Mouse (Mus musculus): Measurements from ENCODE around the gene Pwwp2a.

Gene Pwwp2a

DNA sequence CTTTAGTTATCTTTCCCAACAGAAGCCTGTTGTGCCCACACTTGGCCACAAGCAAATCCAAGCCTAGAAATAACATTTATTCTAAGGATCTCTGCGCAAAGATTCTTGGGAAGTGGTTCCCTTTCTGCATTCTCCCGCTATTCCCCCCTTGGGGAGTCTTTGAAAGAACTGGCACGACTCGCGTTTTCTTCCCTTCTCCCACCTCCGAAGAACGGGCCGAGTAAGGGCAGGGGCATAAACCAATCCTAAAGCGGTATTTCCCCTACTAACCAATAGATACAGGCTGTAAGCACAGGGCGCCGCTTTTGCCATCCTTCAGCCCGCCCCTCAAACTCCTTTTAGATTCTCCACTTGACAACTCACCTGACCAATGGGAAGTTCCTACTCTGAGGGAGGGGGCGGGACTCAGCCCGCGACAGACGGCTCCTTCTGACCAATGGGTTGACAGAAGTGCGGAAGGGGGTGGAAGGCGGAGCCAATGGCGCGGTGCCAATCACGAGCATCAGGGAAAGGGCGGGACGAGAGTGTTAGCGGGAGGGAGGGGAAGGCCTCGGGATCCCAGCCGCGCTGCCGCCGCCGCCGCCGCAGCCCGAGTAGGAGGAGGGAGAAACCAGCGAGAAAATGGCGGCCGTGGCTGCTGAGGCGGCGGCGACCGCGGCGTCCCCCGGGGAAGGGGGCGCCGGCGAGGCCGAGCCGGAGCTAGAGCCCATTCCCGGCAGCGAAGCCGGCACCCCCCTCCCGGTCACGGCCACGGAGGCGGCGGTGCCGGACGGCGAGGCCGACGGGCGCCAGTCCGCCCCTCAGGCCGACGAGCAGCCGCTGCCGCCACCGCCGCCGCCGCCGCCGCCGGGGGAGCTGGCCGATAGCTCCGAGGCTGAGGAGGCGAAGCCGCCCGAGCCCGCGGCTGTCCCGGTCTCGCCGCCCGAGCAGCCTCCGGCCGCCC is at the start of gene Pwwp2a:
Pwwp2a (plus strand) TSS at position 527 of the 943 bp plus-strand sequence.
- DNase-seq (ENCODE audit: low spot score) = peak; percentile 98

GRCm38 (mm10) chr11:43632566-43632965 is 49.2 kb upstream of the Pwwp2a start:
- DNase-seq (ENCODE audit: low spot score) = no peak

DNA sequence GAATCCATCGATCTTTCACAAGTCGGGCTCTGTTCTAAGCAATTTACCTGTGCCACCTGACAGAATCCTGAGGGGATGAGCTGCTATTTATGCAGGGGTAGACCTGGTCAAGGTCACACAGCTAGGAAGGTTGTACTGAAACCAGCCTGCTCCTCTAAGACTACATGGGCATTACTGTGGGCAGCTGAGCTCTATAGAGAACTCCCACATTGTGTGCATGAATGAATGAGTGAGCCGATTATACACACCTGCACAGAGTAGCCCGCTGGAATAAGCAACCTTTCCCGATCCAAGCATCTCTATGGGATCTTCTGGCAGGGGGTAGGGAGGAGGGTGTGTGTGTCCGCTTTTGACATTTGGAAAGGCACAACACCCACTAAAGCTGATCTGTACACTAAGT is 48.6 kb upstream of the Pwwp2a start:
- no peak for DNase-seq (ENCODE audit: low spot score)

GRCm38 (mm10) chr11:43633658-43634401 is 48.0 kb upstream of the Pwwp2a start:
- DNase-seq (ENCODE audit: low spot score) = peak; percentile 26

DNA sequence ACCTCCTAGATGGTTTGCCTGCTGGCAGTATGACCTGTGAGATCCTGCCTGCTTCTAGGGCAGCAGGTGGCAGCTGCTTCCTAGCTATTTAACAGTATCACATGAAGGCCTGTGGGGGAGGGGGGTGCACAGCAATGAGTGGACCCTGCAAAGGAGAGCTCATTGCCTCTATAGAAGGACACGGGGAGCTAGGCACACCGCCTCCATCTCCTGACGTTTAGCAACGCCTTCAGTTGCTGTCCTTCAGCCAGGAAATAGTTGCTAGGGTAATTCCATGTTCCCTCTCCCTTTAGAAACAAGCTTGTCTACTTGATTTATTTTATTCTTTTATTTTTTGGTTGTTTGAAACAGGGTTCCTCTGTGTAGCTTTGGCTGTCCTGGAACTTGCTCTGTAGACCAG is 45.0 kb upstream of the Pwwp2a start:
- DNase-seq (ENCODE audit: low spot score) = no peak

DNA sequence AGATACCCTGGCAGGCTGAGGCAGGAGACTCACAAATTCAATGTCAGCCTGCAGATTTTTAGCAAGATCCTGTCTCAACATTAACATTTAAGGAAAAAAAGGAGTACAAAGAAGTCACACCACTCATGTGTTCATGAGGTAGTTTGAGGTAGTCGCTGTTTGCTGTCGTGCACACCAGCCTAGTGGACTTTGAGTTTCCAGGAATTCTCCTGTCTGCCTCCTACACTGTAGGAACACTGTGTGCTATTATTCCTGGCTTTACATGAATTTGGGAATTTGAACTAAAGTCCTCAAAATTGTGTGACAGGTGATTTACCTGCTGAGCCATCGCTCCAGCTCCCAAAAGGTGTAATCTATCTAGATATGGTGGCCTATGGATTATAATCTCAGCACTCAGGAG is 43.3 kb upstream of the Pwwp2a start:
- no peak for DNase-seq (ENCODE audit: low spot score)

DNA sequence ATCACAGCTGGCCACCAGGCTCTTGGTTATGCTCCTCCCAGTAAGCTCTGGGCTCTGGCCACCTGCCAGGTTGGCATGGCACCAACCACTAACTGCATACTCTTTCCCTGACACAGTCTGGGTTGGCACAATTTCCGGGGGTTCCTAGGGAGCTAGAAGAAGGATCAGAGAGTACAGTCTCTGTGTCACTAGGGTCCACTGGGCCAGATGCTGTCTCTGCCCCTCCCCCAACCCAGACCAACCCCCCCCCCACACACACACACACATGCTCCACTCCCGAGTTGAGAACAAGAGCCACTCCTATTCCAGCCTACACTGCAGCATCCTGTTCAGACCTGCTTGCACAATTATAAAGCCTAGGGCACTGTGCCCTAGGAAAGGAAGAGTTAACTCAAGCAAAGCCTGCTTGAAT is 38.6 kb upstream of the Pwwp2a start:
- peak; percentile 35 for DNase-seq (ENCODE audit: low spot score)

DNA sequence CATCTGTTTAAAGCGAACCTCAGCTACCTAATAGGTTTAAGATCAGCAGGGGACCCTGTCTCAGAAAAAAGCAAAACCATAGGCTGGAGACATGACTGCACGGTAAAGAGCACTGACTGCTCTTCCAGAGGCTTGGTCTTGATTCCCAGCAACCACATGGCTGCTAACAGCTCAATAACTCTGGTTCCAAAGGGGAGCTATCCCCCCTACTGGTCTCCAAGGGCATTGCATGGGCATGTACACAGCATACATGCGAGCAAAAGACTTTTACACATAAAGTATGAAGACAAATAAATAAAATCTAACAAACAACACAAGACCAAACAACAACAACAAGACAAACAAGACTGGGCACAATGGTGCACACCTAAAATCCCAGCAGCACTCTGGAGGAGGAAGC is 36.5 kb upstream of the Pwwp2a start:
- DNase-seq (ENCODE audit: low spot score) = no peak

- DNase-seq (ENCODE audit: low spot score) = no peak
Measured at GRCm38 (mm10) chr11:43653051-43653475, 28.7 kb upstream of the Pwwp2a start.

DNA sequence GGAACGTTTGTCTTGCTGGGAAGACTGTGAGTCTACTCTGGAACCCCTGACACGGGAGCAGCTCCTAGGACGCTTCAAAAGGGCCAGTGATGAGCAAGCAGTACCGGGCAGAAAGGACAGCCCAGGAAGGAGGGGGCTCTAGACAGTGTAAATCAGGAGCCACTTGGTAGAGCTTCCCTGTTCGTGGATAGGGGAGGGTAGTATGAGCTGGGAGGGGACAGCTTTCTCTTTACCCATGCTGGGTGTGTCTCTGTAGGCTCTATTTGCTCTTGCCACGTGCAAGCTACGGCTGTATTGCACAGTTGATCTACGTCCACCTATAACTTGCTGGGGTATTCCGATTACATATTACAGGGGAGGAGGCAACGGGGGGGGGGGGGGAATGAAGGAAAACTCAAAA is 25.3 kb upstream of the Pwwp2a start:
- DNase-seq (ENCODE audit: low spot score) = no peak

DNA sequence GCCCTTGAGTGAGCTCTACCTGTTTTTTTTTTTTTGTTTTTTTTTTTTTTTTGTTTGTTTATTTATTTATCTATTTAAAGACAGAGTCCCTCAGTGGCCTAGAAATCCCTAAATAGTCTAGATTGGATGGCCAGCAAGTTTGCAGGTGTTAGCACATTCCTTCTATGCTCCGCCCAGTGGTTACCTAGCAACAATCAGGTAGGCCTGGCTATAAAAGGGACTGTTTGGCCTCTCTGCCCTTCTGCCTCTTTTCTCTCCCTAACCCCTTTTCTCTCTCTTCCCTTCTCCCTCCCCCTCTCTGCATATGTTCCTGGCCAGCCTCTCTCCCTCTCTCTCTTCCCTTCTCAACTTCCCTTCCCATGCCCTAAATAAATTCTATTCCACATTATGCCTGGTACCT is 23.8 kb upstream of the Pwwp2a start:
- DNase-seq (ENCODE audit: low spot score) = no peak

DNA sequence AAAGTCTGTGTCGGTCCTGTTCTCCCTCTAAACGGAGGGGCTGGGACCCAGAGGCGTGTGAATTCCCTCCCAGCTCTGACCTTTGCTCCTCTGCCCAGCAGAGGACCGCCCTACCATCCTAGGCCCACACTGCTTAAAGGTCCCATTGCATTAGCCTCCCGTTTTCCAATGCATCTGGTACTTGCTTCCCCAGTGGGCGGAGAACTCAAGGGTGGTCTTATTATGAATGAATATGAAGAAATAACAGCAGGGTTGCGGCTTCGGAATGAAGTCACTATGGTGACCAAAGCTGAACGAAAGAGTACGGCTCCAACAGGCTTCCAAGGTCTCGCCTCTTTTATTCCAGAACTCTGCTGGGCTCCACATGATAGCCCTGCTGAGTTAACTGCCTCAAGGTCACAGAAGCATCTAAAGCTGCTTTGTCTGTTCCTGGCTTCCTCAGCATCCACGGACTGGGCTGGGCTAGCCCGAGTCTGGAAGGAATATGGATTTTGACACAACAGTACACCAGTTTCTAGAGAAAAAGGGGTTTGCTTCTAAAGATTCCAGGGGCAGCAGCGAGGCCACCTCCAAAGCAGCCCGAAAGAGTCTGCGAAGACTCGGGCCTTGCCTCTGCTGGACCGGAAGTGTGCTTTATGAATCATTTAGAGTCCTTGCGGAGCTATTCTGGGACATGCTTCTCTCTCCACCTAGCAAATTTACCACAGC is 14.6 kb upstream of the Pwwp2a start:
- no peak for DNase-seq (ENCODE audit: low spot score)

DNA sequence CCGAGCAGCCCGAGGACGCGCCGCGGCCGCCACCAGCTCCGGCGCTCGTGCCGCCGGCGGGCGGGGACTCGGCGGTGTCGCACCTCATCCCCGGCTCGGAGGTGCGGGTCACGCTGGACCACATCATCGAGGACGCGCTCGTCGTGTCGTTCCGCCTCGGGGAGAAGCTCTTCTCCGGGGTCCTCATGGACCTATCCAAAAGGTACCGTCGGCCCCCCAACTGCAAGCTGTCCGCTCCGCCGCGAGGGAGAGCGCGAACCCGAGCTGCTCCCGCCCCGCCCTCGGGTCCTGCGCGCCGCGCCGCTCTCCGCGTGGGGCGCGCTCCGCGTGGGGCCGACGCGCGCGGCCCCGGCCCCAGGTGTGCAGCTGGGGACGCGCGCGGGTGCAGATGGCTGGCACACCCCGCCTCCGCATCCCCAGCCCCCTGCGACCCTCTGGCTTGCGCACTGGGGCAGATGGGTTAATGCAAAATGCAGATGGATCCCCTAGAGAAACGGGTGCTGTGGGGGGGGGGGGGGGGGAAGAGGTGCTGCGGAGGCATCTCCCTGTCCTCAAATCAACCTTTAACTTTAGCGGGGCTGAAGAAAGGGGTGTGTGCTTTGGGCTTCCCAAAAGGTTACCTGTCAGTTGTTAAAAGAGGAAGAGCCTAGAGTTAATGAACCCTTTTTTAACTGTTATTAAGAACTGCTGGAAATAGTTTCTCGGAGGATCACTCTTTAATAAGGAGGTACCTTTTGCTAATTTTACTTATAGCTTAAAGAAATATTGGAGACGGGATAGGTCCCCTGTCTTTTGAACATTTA is 818 bp downstream of the Pwwp2a start:
- peak; percentile 14 for DNase-seq (ENCODE audit: low spot score)

- no peak for DNase-seq (ENCODE audit: low spot score)
Measured at GRCm38 (mm10) chr11:43688850-43689249, 7.1 kb downstream of the Pwwp2a start.

- no peak for DNase-seq (ENCODE audit: low spot score)
Measured at GRCm38 (mm10) chr11:43696623-43697022, 14.8 kb downstream of the Pwwp2a start.

GRCm38 (mm10) chr11:43698621-43699020 is 16.8 kb downstream of the Pwwp2a start:
- no peak for DNase-seq (ENCODE audit: low spot score)

DNA sequence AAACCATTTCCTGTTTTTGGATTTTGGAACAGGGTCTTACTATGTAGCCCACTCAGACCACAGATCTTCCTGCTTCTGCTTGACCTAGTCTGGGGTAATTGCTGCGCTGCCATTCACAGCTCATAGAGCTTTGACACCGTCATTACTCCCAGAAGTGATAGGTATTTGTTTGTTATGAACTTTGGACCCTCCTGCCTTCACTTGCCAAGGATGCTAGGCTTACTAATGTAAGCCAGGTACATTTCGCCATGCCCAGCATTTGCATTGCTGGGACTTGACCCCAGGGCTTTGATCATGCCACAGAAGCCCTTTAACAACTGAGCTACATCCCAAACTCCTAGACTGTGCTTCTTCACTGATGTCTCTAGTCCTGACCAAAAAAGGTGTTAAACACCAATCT is 18.5 kb downstream of the Pwwp2a start:
- no peak for DNase-seq (ENCODE audit: low spot score)

DNA sequence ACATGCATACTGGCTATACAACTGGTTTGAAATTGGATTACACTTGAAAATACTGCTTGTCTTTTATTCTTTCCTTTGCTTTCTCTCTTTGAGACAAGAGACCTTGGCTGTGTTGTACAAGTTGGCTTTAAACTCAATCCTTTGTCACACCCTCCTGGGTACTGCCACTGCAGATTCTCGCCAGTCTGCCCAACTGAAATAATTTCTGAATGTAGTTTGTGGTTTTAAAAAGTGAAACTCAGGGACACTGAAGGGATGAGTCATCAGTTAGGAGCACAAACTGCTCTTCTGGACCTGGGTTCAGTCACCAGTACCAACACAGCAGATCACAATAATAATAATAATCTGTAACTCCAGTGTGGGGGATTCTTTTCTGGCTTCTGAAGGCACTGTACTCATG is 21.8 kb downstream of the Pwwp2a start:
- DNase-seq (ENCODE audit: low spot score) = no peak

DNA sequence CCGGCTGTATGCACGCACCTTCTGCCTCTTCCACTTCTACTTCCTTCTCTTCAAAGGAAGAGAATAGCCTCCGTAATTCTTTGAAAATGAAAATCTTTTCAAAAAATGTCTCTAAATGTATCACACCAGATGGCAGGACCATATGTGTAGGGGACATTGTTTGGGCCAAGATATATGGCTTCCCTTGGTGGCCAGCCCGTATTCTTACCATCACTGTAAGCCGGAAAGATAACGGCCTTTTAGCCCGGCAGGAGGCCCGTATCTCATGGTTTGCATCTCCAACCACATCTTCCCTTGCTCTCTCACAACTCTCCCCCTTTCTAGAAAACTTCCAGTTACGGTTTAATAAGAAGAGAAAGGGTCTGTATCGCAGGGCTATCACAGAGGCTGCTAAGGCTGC is 24.0 kb downstream of the Pwwp2a start:
- no peak for DNase-seq (ENCODE audit: low spot score)

GRCm38 (mm10) chr11:43708409-43708808 is 26.6 kb downstream of the Pwwp2a start:
- no peak for DNase-seq (ENCODE audit: low spot score)

DNA sequence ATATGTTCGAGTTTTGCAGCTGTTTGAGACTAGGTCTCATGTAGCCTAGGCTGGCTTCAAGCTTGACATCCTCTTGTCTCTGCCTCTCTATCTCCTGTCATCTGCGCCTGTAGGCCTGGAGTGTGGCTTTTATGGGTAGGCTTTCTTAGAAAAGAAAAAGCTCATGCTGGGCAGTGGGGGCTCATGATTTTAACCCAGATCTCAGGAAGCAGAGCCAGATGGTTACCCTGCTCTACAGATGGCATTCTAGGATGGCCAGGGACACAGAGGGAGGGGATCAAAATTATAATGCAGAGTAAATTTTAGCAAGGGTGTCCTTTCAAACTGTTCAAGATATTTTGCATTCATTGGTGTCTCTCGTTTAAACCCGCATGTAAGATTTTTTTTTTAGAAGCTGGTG is 30.4 kb downstream of the Pwwp2a start:
- no peak for DNase-seq (ENCODE audit: low spot score)

DNA sequence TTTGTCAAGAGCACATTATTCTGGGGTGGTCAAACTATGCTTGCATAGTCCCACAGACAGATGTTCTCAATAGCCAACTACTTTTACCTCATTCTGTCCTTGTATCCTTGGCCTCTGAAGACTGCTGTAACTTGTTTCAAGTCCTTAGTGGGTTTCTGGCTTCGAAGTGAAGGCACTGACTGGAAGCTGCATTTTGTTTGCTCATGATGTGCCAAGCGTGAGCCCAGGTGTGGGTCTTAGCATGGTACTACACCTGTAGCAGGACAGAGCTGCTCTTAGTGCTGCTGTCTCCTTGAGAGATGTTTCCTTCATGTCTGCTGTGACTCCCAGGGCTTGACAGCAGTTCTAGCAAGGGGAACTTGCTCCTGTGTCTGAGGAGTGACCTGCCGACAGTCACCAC is 41.6 kb downstream of the Pwwp2a start:
- no peak for DNase-seq (ENCODE audit: low spot score)
